Mouse (Mus musculus) neural tube, embryonic 12.5 days (tissue): Measurements from ENCODE around the gene Rora. TPM values are rescaled to one million over a fixed set of nuclear protein-coding genes. Genes with fewer than 3 reads are reported as not detected.

Experiments used
- ATAC-seq: fragments of 200-750 bp; cut with Nextera tagmentation; 2 replicates; pipeline ENCODE4 v1.8.0; 2017; ENCODE audit warnings: low read depth, mild to moderate bottlenecking, moderate TSS enrichment, moderate library complexity; ENCODE audit not compliant: low FRiP score
- H3K27ac ChIP-seq: fragments of 300-500 bp; sonication (generic); 2 replicates; pipeline ENCODE4 v1.5.1; 2016
- H3K27me3 ChIP-seq: fragments of 300-500 bp; sonication (generic); replicated peaks from 2 replicates; pipeline ENCODE4 v1.6.1; 2016; ENCODE audit warnings: mild to moderate bottlenecking
- H3K36me3 ChIP-seq: fragments of 300-500 bp; sonication (generic); 2 replicates; pipeline ENCODE4 v1.6.1; 2016; ENCODE audit warnings: mild to moderate bottlenecking
- H3K4me1 ChIP-seq: fragments of 300-500 bp; sonication (generic); 2 replicates; pipeline ENCODE4 v1.6.1; 2016
- H3K4me2 ChIP-seq: fragments of 300-500 bp; sonication (generic); replicated peaks from 2 replicates; pipeline ENCODE4 v1.6.1; 2016; ENCODE audit warnings: mild to moderate bottlenecking
- H3K4me3 ChIP-seq: fragments of 300-500 bp; sonication (generic); 2 replicates; pipeline ENCODE4 v1.5.1; 2016
- H3K9ac ChIP-seq: fragments of 300-500 bp; sonication (generic); 2 replicates; pipeline ENCODE4 v1.6.1; 2016; ENCODE audit warnings: mild to moderate bottlenecking
- H3K9me3 ChIP-seq: fragments of 300-500 bp; sonication (generic); 2 replicates; pipeline ENCODE4 v1.6.1; 2016; ENCODE audit warnings: mild to moderate bottlenecking
- WGBS: fragments of 180-500 bp; shearing (Covaris S2); methylation state at CpG from one replicate; pipeline ENCODE4 v1.1.7; 2016; 5-methylcytosine and 5-hydroxymethylcytosine counted together
- polyA plus RNA-seq: library from polyadenylated mRNA; unstranded; fragments of >200 nt; fragmentation: Nextera tagmentation; extraction: Ambion mirVana; gene quantifications from 2 replicates; pipeline ENCODE4 v1.2.1, GENCODE M21; 2016

Rora gene
- polyA plus RNA-seq, 1 experiment from 2014 or later, result 5.3 TPM

GRCm38 (mm10) chr9:68948141-68948540 lies 294.6 kb downstream of the Rora start:
- H3K4me3 ChIP-seq, result no peak overlapping the region
- H3K9ac ChIP-seq, result no peak overlapping the region
- H3K9me3 ChIP-seq, result no peaks in the 10 kb centered on the region
- peaks cover 19% of the 10 kb centered on the region for H3K4me1 ChIP-seq
- 46% methylated on average over 3 of the region's 3 CpGs for WGBS
- H3K4me2 ChIP-seq, result peak overlapping the region; percentile 2; the same call in 1 of the 2 replicates
- no peak overlapping the region for H3K27ac ChIP-seq
- H3K27me3 ChIP-seq, result no peaks in the 10 kb centered on the region
- 0 out of 2 replicates have a peak, but pooled peaks have one; percentile 21 for ATAC-seq
- H3K36me3 ChIP-seq, result no peaks in the 10 kb centered on the region

GRCm38 (mm10) chr9:68956210-68956874 lies 302.8 kb downstream of the Rora start:
- WGBS, result 38% methylated on average over 12 of the region's 12 CpGs
- H3K36me3 ChIP-seq, result no peaks in the 10 kb centered on the region
- no peak for ATAC-seq
- no peak overlapping the region for H3K4me3 ChIP-seq
- no peaks in the 10 kb centered on the region for H3K27me3 ChIP-seq
- no peak overlapping the region for H3K27ac ChIP-seq
- H3K4me2 ChIP-seq, result no peak overlapping the region
- H3K9ac ChIP-seq, result no peak overlapping the region
- no peaks in the 10 kb centered on the region for H3K9me3 ChIP-seq
- H3K4me1 ChIP-seq, result peaks cover 6% of the 10 kb centered on the region; the same call in 1 of the 2 replicates

- H3K27ac ChIP-seq, result no peak overlapping the region
- WGBS, result 63% methylated on average over 5 of the region's 5 CpGs
- no peak overlapping the region for H3K4me3 ChIP-seq
- H3K4me1 ChIP-seq, result peaks cover 6% of the 10 kb centered on the region; the same call in 1 of the 2 replicates
- no peak for ATAC-seq
- H3K36me3 ChIP-seq, result no peaks in the 10 kb centered on the region
- no peaks in the 10 kb centered on the region for H3K27me3 ChIP-seq
- no peak overlapping the region for H3K4me2 ChIP-seq
- H3K9me3 ChIP-seq, result no peaks in the 10 kb centered on the region
- no peak overlapping the region for H3K9ac ChIP-seq
Measured at GRCm38 (mm10) chr9:68956938-68957573, 303.5 kb downstream of the Rora start.

GRCm38 (mm10) chr9:68957793-68958192 lies 304.2 kb downstream of the Rora start:
- Histone ChIP-seq H3K4me2 (no peak overlapping the region), H3K27ac (no peak overlapping the region), H3K9me3 (no peaks in the 10 kb centered on the region), H3K36me3 (no peaks in the 10 kb centered on the region), H3K27me3 (0 out of 2 replicates have a peak, but pooled peaks cover 2% of the 10 kb centered on the region), H3K4me3 (no peak overlapping the region), H3K4me1 (peaks cover 6% of the 10 kb centered on the region; the same call in 1 of the 2 replicates), H3K9ac (no peak overlapping the region)
- WGBS, result 93% methylated on average over 3 of the region's 3 CpGs
- ATAC-seq, result no peak

GRCm38 (mm10) chr9:68958919-68959318 lies 305.3 kb downstream of the Rora start:
- 0 out of 2 replicates have a peak, but pooled peaks cover 2% of the 10 kb centered on the region for H3K27me3 ChIP-seq
- no peak overlapping the region for H3K4me2 ChIP-seq
- H3K9me3 ChIP-seq, result no peaks in the 10 kb centered on the region
- ATAC-seq, result no peak
- no peak overlapping the region for H3K27ac ChIP-seq
- H3K4me3 ChIP-seq, result no peak overlapping the region
- H3K9ac ChIP-seq, result no peak overlapping the region
- no peaks in the 10 kb centered on the region for H3K36me3 ChIP-seq
- 50% methylated on average over 5 of the region's 5 CpGs for WGBS
- peaks cover 6% of the 10 kb centered on the region; the same call in 1 of the 2 replicates for H3K4me1 ChIP-seq

GRCm38 (mm10) chr9:68963898-68964297 lies 310.3 kb downstream of the Rora start:
- Histone ChIP-seq H3K9ac (no peak overlapping the region), H3K4me2 (no peak overlapping the region), H3K27me3 (0 out of 2 replicates have a peak, but pooled peaks cover 2% of the 10 kb centered on the region), H3K4me3 (no peak overlapping the region), H3K36me3 (no peaks in the 10 kb centered on the region), H3K9me3 (no peaks in the 10 kb centered on the region), H3K4me1 (no peaks in the 10 kb centered on the region), H3K27ac (no peak overlapping the region)
- 95% methylated on average over 5 of the region's 5 CpGs for WGBS
- ATAC-seq, result no peak

GRCm38 (mm10) chr9:68966540-68966939 lies 313.0 kb downstream of the Rora start:
- no peak for ATAC-seq
- Histone ChIP-seq H3K36me3 (no peaks in the 10 kb centered on the region), H3K4me1 (no peaks in the 10 kb centered on the region), H3K27me3 (0 out of 2 replicates have a peak, but pooled peaks cover 2% of the 10 kb centered on the region), H3K9ac (no peak overlapping the region), H3K4me2 (no peak overlapping the region), H3K4me3 (no peak overlapping the region), H3K9me3 (no peaks in the 10 kb centered on the region), H3K27ac (no peak overlapping the region)
- 65% methylated on average over 13 of the region's 13 CpGs for WGBS

GRCm38 (mm10) chr9:68970074-68970473 lies 316.5 kb downstream of the Rora start:
- WGBS, result 83% methylated on average over 6 of the region's 6 CpGs
- H3K9ac ChIP-seq, result no peak overlapping the region
- no peak overlapping the region for H3K4me3 ChIP-seq
- no peak for ATAC-seq
- no peaks in the 10 kb centered on the region for H3K36me3 ChIP-seq
- H3K4me2 ChIP-seq, result no peak overlapping the region
- no peak overlapping the region for H3K27ac ChIP-seq
- no peaks in the 10 kb centered on the region for H3K4me1 ChIP-seq
- no peaks in the 10 kb centered on the region for H3K27me3 ChIP-seq
- H3K9me3 ChIP-seq, result no peaks in the 10 kb centered on the region

- Histone ChIP-seq H3K27ac (no peak overlapping the region), H3K9me3 (no peaks in the 10 kb centered on the region), H3K27me3 (no peaks in the 10 kb centered on the region), H3K36me3 (no peaks in the 10 kb centered on the region), H3K4me2 (no peak overlapping the region), H3K4me1 (no peaks in the 10 kb centered on the region), H3K9ac (no peak overlapping the region), H3K4me3 (no peak overlapping the region)
- ATAC-seq, result no peak
- 91% methylated on average over 7 of the region's 7 CpGs for WGBS
Measured at GRCm38 (mm10) chr9:68972277-68972676, 318.7 kb downstream of the Rora start.

GRCm38 (mm10) chr9:68974517-68974916 lies 320.9 kb downstream of the Rora start:
- no peak overlapping the region for H3K4me3 ChIP-seq
- H3K4me1 ChIP-seq, result no peaks in the 10 kb centered on the region
- no peak overlapping the region for H3K9ac ChIP-seq
- H3K9me3 ChIP-seq, result no peaks in the 10 kb centered on the region
- no peak for ATAC-seq
- no peaks in the 10 kb centered on the region for H3K36me3 ChIP-seq
- 84% methylated on average over 2 of the region's 2 CpGs for WGBS
- H3K27me3 ChIP-seq, result no peaks in the 10 kb centered on the region
- H3K4me2 ChIP-seq, result no peak overlapping the region
- no peak overlapping the region for H3K27ac ChIP-seq

- Histone ChIP-seq H3K4me3 (no peak overlapping the region), H3K36me3 (no peaks in the 10 kb centered on the region), H3K27ac (no peak overlapping the region), H3K27me3 (no peaks in the 10 kb centered on the region), H3K4me1 (no peaks in the 10 kb centered on the region), H3K4me2 (no peak overlapping the region), H3K9me3 (no peaks in the 10 kb centered on the region), H3K9ac (no peak overlapping the region)
- WGBS, result 66% methylated on average over 5 of the region's 5 CpGs
- no peak for ATAC-seq
Measured at GRCm38 (mm10) chr9:68976136-68976535, 322.6 kb downstream of the Rora start.

- H3K4me1 ChIP-seq, result no peaks in the 10 kb centered on the region
- H3K27ac ChIP-seq, result no peak overlapping the region
- no peak overlapping the region for H3K4me2 ChIP-seq
- no peak for ATAC-seq
- H3K27me3 ChIP-seq, result no peaks in the 10 kb centered on the region
- H3K4me3 ChIP-seq, result no peak overlapping the region
- no peak overlapping the region for H3K9ac ChIP-seq
- H3K36me3 ChIP-seq, result no peaks in the 10 kb centered on the region
- H3K9me3 ChIP-seq, result no peaks in the 10 kb centered on the region
- WGBS, result 83% methylated on average over 4 of the region's 4 CpGs
Measured at GRCm38 (mm10) chr9:68976851-68977250, 323.3 kb downstream of the Rora start.
